Mouse (Mus musculus) layer of hippocampus, adult 11-12 months (tissue): ENCODE results near the gene Fabp3.

ENCODE experiments used
- DNase-seq: peaks from one replicate; pipeline ENCODE4 v3.0.0; 2022; ENCODE audit warnings: low spot score

Fabp3 gene

DNA sequence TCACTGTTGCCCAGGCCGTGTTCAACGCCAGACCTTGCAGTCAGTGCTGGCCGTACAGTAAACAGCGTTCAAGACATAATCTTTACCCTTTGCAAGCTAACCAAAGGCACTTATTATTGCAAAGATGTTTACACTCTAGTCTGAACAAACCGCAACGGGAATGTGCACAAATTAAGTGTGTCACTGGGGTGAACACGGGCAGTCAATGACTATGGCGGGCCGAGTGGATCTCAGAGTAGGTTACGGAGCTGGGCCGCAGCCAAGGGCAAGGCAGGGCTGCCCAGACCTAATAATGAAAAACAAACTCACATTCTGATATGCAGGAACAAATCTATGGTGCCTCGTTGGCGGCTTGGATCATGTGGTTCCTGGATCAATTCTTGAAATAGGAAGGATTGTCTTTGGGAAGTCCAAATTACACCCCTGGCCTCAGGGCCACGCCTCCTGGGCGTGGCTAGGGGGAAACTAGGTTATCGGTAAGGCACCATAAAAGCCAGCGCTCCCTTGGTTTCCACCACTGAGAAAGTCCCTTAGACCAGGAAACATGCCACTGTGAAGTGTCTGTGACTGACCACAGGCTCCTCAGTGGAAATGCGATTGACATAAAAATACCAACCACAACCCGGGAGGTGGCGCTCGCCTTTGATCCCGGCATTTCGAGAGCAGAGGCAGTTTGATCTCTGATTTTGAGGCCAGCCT lies 13.2 kb upstream of the Fabp3 start:
- no peak for DNase-seq

DNA sequence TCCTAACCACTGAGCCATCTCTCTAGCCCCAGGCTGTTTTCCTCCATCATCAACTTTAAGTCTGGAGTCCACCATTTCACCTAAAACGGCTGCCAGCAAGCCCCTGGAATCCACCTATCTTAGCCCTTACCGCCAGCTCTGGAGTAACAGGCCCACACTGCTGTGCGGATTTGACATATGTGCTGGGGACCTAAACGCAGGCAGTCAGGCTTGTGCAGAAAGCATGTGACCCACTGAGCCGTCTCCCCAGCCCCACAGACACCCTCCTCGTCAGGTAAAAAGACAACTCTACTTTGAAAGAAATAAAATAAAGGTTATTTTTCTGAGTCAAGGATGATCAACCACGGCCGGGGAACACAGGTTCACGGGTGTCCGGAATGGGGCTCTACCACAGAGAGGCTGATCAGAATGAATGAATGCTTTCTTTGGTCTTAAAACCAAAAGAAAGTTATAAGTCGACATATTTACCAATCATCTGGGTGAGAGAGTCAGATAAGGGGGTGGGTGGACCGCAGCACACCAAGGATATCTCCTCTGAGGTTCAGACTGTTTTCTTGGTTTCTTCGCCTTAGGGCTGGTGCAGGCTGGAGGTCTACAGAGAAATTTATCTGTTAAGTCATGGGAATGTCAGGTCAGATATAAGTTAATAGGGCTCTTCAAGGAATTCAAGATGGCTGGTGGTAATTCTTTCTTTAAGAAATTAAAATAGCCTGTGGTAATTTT lies 12.0 kb upstream of the Fabp3 start:
- DNase-seq: no peak

DNA sequence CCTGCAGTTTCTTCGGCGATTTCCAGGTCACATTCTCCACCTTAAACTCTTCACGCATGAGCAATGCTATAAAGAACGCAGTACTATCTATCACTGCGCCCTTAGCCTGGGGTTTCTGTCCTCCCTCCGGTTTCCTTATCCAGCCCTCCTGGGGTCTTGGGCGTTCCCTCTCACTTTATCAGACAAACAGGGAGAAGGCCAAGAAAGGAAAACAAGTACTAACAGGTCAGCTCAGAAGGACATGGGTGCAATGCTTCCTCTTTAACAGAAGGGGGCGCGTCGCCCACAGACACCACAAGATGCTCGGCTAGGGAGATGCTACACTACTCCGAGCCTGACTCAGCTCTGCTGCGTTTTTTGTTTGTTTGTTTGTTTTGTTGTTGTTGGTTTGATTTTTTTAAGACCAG lies 11.3 kb upstream of the Fabp3 start:
- no peak for DNase-seq

DNA sequence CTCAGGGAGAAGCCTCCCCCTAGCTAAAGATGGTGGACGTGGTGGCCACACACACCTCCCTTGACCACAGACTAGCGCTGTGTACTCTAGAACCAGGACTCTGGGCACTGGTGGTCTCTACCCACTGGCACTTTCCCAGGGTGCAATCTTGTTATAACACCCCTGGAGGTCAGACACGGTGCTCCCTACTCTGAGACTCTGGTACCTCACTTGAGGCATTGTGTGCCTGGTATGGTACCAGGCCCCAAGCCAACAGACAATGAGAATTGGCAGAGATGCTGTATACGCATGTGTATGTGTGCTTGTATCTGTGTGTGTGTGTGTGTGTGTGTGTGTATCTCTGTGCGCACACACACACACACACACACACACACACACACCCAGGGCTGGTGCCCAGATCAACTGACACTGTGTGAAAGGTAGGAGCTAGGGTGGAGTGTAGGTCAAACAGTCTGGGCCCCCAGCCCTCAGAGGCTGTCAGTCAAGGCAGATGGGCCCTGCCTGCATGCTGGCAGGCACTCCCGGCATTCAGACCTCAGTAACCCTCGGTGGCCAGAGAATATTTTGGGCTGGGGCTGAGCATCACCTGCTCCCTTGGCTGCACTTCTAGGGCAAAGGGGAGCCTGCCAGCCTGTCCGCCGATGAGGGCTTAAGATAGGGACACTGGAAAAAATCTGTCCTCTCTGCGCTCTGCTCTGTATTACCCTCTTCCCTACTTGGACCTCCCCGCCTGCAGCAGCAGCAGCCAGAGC lies 9.3 kb upstream of the Fabp3 start:
- no peak for DNase-seq

DNA sequence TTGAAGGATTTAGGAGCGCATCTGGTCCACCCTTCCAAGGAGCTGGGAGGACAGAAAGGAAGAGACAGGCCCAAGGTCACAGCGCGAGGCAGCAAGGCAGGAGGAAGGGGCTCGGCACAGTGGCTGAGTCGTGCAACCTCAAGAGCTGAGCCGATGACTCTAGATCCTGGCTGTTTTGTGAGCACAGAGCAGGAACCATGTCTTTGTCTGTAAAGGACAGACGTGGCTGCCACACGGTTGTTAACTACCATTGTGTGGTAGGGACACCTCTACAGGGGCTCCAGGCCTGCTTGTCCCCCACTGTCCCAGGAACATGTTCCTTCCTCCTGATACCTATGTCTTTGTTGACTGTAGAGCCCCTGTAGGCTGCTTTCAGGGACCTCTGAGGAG lies 8.8 kb upstream of the Fabp3 start:
- no peak for DNase-seq

DNA sequence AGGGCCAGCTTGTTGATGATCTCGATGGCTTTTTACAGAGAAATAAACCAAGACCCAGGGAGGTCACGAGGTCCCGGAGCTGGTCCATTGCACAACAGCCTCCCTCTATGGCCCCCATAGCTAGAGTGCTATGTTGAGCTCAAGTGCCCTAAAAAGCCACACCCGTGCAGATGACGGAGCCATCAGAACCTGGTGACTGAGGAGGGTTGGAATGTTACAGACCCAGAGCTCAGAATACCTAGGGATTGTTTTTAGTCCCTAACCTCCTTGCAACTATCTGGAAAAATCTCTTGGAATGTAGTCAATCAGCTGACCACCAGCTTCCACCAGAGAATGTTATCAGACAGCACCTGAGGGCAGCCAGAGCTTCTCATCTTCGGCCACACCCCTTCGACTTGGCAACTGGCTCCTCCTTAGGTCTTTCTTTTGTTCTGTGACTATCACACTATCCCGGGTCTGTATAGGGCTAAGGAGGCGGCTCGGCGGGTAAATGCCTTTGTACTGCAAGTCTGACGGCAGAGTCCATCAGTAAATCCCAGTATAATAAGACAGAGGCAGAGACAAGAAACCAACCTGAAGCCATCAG lies 6.0 kb upstream of the Fabp3 start:
- DNase-seq: no peak

DNA sequence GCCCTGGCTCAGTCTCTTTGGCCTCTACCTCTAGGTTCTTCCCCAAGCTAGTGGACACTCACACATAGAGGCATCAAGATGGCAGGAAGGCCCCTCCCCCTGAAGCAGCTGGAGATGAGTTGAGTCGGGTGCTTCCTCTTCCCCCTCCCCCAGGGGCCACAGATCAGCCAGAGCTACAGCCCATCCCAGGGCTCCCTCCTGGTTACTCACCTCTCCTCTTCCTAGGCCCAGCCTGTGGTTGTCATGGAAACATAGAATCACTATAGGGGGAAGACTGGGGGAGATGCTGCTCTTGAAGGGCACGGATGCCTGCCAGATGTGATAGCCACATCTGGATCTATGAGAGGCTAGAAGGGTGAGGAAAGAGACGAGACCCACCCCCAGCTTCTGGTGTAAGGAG lies 3.6 kb upstream of the Fabp3 start:
- DNase-seq: no peak

DNA sequence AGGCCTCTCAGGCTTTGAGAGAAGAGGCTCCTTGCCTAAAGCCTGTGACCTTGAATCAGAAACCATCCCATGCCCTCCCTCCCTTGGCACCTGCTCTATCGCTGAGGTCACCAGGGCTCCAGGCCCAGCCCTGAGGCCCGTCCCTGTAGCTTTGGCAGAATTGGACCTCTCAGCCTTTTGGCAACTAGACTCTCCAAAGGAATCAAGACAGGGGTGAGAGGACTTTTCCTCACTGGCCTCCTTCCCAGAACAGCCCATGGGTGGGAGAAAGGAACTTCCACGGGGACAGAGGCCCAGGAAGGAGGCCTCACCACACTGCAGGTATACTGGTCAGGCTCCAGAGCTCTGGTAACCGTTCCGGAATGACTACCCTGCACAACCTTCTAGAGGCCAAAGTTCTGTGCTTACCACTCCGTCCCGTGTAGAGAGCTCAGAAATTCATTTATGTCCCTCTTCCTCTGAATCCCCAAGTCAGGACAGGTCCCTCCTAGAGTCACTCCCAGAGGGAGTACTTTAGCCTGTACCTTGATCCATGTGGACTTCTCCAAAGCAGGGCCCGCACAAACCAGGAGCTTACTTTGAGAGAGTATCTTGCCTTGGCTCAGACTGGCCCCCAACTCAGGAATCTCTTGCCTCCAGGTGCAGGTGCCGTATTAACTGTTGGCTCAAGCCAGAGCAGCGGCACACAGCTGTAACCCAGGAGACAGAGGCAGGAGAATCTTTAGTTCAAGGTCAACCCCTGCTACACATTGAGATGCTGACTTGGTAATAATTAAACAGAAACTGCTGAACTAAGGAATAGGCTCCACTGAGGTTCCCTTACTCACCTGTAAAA lies 1.4 kb upstream of the Fabp3 start:
- DNase-seq: no peak

DNA sequence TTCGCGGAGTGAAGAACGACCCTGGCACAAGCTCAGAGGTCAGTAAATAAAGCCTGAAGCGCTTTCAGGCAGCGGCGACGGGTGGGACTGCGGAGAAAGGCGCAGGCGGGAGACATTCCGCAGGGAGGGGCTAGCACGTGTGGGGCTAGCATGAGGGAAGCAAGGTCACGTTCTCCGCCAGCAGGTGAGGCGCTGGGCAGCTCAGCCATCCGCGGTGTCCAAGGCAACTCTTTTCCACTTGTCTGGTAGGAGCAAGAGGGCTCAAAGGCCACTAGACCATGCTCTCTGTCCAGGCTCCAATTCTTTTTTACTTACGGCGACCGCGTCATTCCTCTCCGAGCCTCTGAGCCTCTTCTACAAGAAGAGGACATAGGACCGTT lies 554 bp upstream of the Fabp3 start:
- no peak for DNase-seq

DNA sequence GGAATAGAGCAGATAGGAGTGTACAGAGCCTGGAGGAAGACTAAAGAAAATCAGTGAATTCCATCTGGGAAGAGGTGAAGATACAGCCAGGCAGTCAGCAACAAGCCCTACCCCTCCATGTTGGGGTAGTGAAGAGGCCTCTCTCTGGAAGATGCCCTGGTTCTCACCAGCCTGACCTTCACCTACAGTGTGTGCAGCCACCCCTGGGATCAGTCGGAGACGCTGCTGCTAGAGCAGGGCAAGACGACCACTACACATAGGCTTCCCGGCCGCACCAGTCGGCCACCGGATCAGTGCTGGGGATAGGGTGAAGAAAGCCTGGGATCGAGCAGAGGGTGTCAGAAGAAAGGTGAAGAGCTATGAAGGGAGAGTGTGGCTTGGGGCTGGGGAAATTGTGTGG lies 859 bp downstream of the Fabp3 start:
- no peak for DNase-seq

DNA sequence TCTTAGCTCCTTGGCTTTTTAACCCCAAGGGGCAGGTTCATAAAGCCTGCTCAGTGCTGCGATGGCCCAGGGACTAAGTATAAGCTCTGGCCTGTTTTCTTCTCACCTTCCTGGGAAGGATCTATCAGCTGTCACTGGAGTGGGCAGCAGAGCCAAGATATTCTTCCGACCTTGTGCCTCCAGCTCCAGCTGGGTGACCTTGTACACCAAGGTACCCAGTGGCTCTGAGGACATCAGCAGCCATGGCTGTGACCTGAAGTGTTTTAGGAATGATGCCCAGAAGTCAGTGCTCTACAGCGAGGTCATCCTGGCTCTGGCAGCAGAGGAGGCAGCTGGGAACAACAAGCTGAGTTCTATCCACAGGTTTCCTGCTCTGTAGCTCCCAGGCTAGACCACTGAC lies 4.1 kb downstream of the Fabp3 start:
- no peak for DNase-seq

DNA sequence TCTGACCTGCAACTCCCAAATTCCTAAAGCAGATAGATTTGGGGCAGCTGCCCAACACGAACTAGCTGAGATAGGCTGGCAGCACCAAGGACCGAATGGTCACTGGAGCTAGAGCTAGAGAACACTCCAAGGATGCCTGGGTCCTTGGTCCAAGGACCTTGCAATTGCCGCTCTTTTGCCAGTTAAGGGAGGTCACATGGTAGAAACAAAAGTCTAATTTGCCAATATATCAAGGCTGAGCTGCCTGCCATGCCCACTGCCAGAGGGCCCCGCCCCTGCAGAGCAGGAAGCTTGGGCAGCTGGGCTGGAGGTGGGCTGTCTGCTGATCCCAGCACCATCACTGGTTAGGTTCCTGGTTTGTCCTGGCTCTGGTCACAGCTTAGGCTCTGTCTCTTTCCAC lies 5.2 kb downstream of the Fabp3 start:
- no peak for DNase-seq

DNA sequence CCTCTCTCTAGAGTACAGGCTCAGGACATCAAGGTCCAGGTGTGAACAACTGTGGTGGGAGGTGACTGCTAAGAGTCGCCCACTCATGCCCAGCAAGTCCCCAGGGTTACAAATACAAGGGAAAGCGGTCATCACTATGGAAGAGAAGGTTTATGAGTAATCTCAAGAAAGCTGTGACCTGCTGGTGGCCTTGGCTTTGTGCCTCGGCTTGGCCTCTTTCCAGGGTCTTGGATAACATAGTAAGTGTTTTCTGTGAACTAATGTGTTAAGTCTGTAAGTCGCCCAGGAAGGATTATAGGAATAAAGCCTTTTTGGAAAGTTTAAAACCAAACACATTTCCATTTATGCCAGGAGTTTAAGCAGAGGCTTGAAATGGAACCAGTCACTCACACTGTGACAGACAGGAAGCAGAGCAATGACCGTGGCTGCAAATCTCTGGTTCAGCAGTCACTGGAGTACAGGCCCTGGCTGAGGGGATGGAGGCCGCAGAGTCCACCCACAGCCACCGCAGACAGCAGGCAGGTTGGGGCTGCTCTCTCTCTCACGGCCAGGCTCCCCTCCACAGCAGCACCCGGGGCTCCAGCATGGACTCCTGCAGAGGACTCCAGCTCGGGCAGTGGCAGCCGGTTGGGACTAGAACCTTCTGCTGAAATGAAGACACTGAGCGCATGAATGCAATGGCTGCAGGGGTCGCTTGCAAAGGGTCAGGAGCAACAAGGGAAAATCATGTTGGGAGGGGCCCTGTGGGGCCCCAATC lies 7.6 kb downstream of the Fabp3 start:
- no peak for DNase-seq

DNA sequence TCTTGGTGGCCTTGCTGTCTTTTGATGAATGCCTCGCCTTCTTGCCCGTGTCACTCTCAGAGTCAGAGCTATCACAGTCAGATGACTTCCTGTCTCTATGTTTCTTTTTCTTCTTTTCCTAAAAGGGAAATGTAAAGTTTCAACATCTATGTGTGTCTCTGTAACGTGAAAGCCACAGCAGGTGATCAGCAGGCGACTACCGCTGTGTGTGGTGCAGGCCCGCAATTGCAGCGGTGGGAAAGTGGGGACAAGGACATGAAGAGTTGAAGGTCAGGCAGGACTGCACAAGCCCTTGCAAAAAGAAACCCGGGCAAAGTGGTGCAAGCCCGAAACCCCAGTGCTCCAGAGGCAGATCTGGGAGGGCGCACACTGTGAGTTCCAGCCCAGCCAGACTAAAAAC lies 8.3 kb downstream of the Fabp3 start:
- no peak for DNase-seq

DNA sequence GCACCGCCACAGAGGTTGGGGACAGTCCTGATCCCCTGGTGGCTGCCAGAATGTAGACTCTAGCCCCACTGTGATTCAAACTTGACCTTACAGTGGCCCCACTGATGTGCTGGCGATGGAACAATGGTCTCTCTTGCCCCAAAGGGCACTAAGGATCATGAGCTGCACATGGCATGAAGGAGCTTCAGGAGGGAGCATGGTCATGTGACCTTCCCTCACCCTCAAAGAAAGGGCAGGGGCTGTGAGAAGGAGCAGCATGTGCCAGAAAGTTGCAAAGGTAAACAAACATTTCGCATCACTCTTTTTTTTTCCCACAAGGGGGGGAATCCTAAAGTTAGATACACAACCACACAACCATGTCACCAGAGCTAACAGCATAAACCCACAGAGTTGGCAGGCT lies 9.7 kb downstream of the Fabp3 start:
- DNase-seq: no peak

DNA sequence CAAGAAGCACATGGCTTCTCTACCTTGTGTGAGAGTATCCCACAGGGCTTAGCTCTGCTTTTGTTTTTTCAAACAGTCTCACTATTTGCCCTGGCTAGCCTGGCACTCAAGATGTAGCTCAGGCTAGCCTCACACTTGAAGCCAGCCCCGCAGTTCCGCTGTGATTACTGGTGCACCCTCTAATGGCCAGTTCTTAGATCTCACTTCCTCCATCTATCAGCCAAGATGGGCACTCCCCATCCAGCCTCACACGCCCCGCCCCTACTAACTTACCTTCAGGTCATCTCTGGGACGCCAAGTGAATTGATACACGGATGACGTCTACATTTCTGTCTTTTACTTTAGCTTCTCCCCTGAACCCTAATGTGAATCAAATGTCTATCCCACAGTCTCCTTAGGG lies 11.2 kb downstream of the Fabp3 start:
- no peak for DNase-seq

DNA sequence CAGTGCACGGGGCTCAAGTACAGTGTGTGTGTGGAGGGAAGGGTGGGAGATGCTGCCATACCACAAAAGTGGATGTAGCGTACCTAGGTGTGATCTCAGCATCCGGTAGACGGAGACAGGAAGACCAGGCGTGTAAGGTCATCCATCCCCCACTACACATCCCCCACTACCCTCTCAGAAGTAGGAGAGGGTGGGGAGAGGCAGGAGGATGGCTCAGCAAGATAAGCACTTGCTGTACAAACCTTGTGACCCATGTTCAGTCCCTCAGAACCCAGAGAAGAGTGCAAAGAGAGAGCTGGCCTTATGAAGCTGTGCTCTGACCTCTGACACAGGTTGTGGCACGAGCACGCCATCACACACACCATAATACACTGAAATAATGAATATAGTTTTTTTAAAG lies 13.2 kb downstream of the Fabp3 start:
- no peak for DNase-seq

DNA sequence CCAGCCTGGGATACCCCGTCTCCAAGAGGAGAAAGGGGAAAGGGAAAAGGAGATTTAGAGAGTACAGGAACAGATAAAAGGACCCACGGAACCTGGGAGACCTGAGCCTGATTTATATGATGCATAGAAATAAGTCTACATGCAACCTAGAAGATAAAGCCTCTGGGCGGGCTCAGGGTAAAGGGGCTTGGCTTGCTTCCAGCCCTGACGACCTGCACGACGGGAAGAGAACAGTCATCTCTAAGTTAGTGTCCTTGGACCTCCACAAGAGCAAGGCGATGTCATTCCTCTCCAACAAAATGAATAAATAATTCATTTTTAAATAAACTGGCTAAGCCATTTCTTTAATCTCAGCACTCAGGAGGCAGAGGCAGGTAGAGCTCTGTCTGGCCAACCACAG lies 14.2 kb downstream of the Fabp3 start:
- no peak for DNase-seq

DNA sequence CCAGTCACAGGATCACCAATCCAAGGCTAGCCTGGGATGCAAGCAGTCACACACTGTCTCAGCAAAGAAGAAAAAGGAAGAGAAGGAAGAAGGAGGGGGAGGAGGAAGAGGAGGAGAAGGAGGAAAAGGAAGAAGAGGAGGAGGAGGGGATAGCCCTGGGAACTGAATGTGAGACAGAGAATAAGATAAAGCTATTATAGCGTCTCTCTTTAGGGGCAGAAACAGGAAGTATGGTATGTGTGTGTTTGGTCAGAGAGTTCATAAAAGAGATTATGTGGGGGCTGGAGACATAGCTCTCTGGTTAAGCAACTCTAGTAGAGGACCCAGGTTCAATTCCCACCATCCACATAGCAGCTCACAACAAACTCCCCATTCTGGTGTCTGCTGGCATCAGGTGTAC lies 14.8 kb downstream of the Fabp3 start:
- no peak for DNase-seq

DNA sequence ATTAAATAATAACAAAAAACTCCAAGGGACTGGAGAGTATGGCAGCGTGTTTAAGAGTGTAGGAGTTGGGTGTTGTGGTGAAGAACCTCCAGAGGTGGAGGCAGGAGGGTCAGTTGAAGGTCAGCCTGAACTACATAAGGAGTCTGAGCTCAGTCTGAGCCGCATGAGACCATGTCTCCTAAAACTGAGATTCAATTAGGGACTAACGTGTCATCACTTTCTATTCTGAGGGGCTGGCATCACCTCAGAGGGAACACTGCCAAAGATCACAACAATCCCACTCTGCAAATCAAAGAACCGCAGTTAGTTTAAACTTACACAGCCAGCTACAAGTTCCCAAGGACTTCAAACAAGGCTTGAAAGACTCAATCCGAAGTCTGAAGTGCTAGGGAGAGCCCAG lies 15.2 kb downstream of the Fabp3 start:
- DNase-seq: no peak

DNA sequence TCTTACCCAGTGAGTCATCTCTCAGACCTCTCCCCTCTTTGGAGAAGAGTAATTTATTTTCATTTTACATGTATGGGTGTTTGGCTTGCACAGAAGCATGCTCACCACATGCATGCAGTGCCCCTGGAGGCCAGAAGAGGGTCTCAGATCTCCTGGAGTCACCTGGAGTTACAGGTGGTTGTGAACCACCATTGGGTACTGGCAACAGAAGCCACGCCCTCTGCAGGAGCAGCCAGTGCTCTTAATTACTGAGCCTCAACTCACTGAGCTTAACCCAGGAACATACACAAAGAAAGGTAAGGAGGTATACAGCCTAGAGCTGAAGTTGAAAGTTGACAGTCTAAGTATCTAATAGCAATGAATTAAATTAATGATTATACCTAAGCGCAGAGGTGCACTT lies 17.1 kb downstream of the Fabp3 start:
- DNase-seq: no peak
